Mouse (Mus musculus) lung, adult 2 months (tissue): ENCODE data around the gene Uba7.

Source experiments
- CTCF ChIP-seq: fragments of 200-500 bp; IDR thresholded peaks from 2 replicates; pipeline ENCODE4 v1.5.1; 2011; ENCODE audit warnings: mild to moderate bottlenecking, low read length, control low read depth; ENCODE audit not compliant: insufficient read depth
- POLR2A ChIP-seq: fragments of 200-500 bp; IDR thresholded peaks from 2 replicates; pipeline ENCODE4 v1.6.1; 2011; ENCODE audit warnings: low read depth, mild to moderate bottlenecking, control low read depth, low read length, borderline replicate concordance; ENCODE audit errors: extremely low read depth

DNA sequence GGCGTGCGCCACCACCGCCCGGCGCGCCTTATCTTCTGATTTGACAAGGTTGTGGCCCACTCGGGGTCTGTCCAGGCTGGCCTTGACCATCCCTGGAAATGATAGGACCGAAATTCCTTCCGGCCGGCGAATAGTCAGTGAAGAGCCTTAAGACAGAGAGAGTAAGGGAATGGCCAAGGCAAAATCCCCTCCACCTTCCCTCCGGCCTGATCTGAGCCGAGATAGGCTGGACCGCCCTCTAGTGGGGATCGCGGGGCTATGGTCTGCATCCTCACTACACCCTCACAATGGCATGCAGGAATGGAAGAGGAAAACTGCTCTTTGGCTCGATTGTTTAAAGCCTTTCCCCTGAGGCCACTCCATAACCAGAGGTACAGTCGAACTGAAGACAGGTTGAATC, 11.1 kb downstream of the Uba7 start:
- no peak for TF ChIP-seq POLR2A
- TF ChIP-seq CTCF: peak; percentile 94
